Mouse (Mus musculus): ENCODE measurements at regions not wholly inside any gene's neighbourhood (a gene's known extent, or its start where the extent isn't known, plus 50 kb on each side); places are given as distances from the start of the nearest gene placed in this dataset.
A peak's percentile ranks its signal among the peaks of the same experiment; 100 is the strongest.

GRCm38 (mm10) chr17:80825971-80826730 lies 97.9 kb upstream of the Map4k3 start:
- DNase-seq, result peak; percentile 99

DNA sequence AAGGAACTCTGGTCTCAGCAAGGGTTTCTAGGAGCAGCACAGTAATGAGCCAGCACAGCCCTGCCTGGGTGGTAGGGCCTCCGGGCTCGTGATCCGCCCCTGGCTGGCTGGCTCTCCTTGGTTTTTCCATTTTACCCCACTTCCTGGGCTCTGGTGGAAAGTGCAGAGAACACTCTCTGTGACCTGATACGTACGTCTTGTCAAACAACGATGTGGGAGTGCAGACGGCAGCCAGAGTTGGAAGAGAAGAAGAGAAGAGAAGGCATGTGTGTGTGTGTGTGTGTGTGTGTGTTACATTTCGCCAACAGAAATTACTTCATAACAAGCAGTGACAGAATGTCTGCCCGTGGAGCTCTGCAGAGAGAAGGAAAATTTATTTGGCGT lies 97.2 kb upstream of the Map4k3 start:
- DNase-seq, result peak; percentile 94

DNA sequence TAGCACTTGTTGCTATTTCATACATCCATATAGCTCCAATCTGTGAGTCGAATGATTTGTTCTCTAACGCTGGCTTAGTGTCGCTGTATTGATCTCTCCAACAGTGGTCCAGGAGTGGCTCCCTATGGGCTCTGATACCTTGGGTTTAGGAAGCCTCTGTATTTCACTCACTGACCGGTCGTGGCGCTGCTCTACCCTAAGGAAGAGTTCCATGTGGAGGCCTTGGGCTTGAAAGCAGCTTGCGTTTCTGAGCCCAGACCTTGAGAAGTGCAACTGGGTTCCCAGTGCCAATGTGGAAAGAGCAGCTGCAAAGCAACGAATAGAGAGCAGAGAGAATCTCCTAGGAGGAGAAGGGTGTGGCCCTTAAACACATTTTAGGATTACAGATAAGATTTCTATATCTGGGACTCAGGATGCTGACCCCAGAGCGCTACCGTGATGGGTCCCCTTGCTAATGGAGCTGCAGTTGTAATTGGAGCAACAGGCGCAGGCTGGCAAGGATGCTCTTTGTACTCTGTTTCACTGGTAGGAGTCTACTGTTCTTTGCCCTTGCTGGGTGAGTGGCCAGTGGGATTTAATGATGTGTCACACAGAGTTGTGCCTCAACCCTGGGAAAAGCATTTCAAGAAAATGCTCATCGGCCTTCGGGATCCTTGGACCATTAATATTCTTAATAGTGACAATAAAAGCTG lies 96.7 kb upstream of the Map4k3 start:
- peak; percentile 67 for DNase-seq

DNA sequence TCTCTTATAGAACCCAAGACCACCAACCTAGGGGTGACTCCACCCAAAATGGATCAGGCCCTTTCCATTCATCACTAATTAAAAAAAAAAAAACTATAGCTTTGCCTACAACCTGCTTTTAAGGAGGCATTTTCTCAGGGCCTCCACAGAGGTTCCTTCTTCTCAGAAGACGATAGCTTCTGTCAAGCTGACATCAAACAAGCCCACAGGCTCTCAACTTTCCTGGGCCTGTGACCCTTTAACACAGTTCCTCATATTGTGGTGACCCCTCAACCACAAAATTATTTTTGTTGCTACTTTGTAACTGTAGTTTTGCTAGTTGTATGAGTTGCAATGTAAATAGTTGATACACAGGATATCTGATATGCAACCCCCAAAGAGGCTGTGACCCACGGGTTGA lies 96.0 kb upstream of the Map4k3 start:
- DNase-seq, result peak; percentile 22

- DNase-seq, result no peak
Observed at GRCm38 (mm10) chr17:80820888-80821287, 92.6 kb upstream of the Map4k3 start.

GRCm38 (mm10) chr17:80818477-80819028 lies 90.3 kb upstream of the Map4k3 start:
- DNase-seq, result peak; percentile 66

DNA sequence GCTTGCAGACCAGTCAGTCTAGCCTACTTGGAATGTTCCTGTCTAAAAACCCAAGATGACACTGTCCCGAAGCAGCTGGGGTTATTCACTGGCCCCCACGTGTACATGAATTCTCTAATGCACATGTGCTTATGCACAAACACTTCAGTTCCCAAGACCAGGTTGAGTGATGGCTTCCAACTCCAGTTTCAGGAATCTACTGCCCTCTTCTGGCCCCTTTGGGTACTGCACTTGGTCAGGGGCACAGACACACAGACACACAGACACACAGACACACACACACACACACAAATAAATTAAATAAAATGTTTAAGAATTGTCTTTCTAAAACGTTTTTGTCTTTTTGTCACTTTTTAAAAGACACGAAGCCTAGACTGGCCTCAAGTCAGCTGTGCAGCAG lies 87.5 kb upstream of the Map4k3 start:
- no peak for DNase-seq

DNA sequence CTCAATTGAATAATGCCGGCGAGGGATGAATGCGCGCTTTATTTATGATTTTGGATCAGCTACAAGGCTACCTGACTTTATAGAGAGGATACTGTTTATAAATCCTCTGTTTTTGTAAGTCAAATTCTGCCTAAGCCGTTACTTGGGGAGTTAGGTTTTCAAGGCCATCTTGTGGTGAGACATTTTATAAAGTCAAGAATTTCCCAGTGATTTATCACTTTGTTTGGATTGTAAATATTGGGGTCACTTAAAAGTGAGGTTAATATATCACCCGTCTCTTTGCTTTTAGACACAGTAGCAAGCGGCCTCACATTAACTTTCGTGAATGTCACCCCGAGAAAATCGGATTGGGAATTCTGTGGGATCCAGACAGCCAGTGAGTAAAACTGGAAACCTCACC lies 84.9 kb upstream of the Map4k3 start:
- no peak for DNase-seq

- DNase-seq, result peak; percentile 86
Observed at GRCm38 (mm10) chr17:80809275-80809674, 81.0 kb upstream of the Map4k3 start.

DNA sequence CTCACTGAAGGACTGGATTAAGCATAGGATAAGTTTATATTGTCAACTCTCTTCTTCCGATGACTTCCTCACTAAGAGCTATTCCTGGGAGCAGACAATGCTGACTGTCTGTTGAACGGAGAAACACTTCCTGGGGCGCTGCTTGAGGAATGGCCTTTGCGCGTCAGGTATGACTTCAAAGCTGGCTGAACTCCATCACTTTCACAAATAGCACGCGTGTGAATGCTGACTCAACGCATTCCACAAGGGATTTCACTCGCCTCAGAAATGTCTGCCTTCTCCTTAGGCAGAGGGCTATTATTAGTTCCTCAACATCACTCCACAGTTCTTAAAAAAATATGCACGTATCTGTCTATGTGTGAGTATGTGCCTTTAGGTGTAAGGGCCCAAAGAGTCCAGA lies 79.8 kb upstream of the Map4k3 start:
- DNase-seq, result peak; percentile 90

DNA sequence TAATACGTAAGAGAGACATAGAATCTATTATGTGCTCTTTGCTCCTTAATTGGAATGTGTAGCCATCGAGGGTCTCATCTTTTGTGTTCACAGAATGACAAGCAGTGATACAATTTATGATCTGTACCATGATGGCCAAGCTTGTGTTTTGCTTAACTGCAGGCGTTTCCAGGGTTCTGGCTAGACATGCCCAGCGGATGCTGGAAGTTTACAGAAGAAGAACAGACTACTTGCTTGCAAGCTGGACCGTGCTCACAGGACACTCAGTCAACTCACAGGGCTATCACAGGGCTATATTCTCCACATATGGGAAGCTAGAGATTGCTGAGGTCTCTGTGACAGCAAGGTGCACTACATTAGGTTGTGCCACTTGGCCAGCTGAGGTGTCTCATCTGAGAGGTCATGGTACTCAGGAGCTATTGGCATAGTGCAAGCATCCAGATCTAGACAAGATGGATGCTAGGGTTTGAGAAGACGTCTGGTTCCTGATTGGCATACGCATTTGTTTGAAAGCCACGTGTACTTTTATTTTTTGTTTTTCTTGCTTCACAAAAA lies 75.2 kb upstream of the Map4k3 start:
- peak; percentile 88 for DNase-seq

- peak; percentile 95 for DNase-seq
Observed at GRCm38 (mm10) chr17:80802622-80803021, 74.3 kb upstream of the Map4k3 start.

DNA sequence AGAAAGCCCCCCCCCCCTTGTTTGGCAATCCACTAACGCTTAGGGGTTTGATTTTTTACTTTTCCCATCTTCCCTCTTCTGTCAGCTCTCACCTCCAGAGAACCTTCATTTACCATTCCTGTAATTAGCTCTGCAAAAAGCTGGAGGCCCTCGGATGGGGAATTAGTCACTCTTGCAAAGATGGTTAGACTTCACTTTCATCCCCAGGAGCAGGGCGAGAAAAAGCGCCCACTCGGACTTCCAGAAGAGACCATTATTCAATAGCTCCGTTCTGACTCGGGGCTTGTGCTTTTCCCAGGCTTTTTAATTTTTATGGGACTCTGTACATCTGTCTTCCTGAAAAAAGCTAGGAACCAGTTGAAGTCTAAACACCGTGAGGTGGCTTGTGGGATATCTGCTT lies 73.7 kb upstream of the Map4k3 start:
- no peak for DNase-seq

DNA sequence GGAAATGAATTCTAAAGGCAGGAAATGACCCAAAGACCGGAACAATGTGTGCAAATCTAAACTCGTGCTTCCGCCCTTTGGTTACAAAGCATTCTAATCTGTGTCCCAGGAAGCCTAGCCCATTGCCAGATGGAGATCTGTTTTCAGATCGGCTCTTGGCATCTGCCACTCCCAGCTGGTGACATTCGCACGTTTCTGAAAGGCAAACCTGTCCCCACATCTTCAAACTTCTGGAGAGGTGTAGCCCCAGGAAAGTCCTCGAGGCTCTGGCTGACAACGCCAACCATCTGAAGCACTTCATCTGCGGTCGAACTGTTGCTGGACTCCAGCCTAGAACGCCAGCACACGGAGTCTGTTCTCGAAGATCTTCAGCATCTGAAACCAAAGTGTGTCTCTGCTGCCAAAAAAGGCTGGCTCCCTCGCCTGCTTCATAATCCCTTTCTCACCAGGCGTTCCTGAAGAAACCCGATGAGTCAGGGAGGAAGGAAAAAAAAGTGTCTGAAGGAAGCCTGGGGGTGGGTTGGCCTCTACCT lies 73.2 kb upstream of the Map4k3 start:
- DNase-seq, result peak; percentile 99

DNA sequence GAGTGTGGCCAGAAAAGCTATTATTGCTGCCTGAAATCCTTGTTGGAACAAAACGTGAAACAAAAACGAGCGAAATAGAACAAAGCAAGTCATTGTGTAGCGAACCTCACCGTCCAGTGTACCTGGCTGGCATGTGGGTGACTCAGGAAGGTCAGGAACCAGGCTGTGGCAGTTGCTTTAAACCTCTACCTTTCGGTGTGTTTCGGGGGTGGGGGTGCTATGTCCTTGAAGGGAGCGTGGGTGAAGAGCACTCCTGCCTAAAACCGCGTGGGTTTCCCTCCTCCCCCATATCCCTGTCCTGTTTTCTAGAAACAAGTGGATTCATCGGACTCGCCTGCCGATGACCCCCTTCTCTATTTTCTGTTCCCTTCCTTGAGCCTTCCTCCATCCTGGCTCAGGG lies 72.6 kb upstream of the Map4k3 start:
- DNase-seq, result no peak

GRCm38 (mm10) chr17:80800454-80800853 lies 72.2 kb upstream of the Map4k3 start:
- peak; percentile 92 for DNase-seq

GRCm38 (mm10) chr17:80799061-80799460 lies 70.8 kb upstream of the Map4k3 start:
- peak; percentile 76 for DNase-seq

GRCm38 (mm10) chr17:80798281-80798980 lies 70.1 kb upstream of the Map4k3 start:
- peak; percentile 86 for DNase-seq

- peak; percentile 90 for DNase-seq
Observed at GRCm38 (mm10) chr17:80796790-80797189, 68.5 kb upstream of the Map4k3 start.

DNA sequence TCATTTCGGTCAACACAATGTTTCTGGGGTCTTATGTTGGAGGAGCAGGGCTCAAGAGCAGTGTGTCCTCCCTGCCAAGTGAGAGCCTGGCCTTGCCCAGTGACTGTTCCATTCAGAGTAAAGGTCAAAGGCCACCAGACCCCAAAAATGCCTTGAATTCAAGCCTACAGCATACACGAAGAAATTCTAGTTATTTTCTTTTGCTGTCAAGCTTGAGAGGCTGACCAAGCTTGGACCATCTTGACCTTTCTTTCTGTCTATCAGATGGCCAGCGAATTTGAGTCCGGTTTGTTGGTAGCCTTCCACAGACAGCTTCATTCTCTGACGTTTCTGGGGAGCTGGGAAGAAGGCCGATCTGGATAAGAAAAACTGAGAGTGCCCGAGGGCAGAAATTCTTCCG lies 68.1 kb upstream of the Map4k3 start:
- DNase-seq, result peak; percentile 74

DNA sequence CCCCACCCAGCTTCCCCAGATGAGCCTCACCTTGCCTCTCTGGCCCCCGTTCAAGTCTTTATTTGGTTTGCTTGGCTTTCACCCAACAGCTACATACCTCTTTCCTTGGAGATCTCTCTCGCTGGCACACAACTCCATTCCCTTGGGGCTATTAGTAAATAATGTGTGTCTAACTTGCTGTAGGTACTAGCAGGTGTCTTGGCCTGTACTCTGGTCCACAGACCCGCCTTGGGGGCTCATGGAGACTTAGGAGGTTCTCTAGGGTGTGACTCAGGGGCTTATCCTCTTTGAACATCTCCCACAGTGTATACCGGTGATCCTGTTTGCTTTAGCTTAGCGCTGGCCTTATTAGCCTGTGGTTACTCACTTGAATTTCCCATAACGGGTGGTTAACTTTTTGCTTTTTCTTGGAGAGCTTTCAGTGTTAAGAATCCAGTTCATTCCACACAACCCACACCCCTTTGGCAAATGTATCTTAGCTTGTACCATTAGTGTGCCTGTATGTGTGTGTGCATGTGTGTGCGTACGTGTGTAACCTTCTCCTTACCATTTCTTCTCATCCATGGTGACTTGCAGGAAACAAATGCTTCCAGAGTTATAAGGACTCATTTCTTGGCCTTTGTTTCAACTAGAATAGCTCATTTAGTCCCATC lies 67.3 kb upstream of the Map4k3 start:
- no peak for DNase-seq

DNA sequence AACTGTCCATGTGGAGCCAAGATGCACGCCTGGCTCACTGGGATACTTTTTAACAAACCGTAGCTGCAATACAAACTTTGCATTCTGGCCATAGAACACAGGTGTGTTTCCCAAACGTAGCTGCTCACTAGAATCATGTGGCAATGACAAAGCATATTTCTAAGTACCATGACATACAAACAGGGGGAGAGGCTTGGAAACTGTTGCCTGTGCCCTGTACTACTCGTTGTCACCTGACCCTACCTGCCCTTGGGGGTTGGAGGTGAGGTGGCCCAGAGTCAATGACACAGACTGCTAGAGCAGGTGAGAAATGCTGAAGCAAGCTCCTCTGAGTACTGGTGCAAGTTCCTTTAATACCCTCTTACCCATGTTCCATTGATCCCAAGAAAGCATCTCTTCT lies 64.3 kb upstream of the Map4k3 start:
- DNase-seq, result peak; percentile 68

Measured in heart, adult 11 months (tissue).